Comparison of ENCODE assay signal across 26 mouse cellular contexts in the genomic region with DNA sequence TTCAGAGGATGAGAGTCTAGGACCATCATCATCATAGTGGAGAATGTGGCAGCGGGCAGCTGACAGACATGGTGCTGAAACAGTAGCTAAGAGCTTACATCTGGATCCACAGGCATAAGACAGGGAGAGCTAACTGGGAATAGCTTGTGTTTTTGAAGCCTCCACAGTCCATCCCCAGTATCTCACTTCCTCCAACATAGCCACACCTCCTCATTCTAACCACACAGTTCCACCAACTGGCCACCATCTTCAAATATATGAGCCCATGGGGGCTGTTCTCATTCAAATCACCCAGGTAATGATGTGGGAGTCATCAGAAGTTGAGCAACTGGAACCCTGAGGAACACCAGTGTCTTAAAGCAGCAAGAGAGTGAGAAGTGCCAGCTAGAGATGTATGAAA.
"Had no signal": no experiment of that assay in that cellular context is flagged by ENCODE, and none has a peak within 500 bp of the region (broad histone marks: within the 10 kb centered on the region; RNA-seq: fewer than 3 reads in every experiment).

No protein-coding gene starts in this region.

- H3K9ac ChIP-seq: heart, embryonic 13.5 days; heart, embryonic 15.5 days; hindbrain, embryonic 13.5 days; hindbrain, embryonic 15.5 days; kidney, embryonic 15.5 days; limb, embryonic 12.5 days; liver, embryonic 13.5 days; liver, embryonic 15.5 days had no signal

- DNase-seq: gastrocnemius, adult 2 months; gastrocnemius, postnatal 10 days; gastrocnemius, postnatal 25 days; heart, adult 2 months; heart, postnatal 14 days; heart, postnatal 36 days; kidney, adult 11 months; kidney, adult 2 months; kidney, adult 9 months; kidney, postnatal 14 days; kidney, postnatal 36 days; layer of hippocampus, adult 9-11 months; layer of hippocampus, postnatal 36 days; liver; liver, embryonic 13.5 days had no signal

- H3K27ac ChIP-seq: gastrocnemius, adult 2 months; heart, adult 2 months; heart, embryonic 13.5 days; heart, embryonic 15.5 days; hindbrain, embryonic 13.5 days; hindbrain, embryonic 15.5 days; hindbrain, postnatal 0 days; kidney, embryonic 15.5 days; kidney, postnatal 0 days; limb, embryonic 10.5 days; limb, embryonic 12.5 days; liver, embryonic 13.5 days; liver, embryonic 15.5 days had no signal

- ATAC-seq: hindbrain, postnatal 0 days; intestine, embryonic 16.5 days had no signal

- H3K9me3 ChIP-seq: heart, embryonic 13.5 days; heart, embryonic 15.5 days; hindbrain, embryonic 13.5 days; hindbrain, embryonic 15.5 days; kidney, embryonic 15.5 days; limb, embryonic 10.5 days; limb, embryonic 12.5 days; liver, embryonic 13.5 days; liver, embryonic 15.5 days had no signal

- H3K4me1 ChIP-seq: heart, embryonic 13.5 days; heart, embryonic 15.5 days; hindbrain, embryonic 13.5 days; hindbrain, embryonic 15.5 days; kidney, embryonic 15.5 days; limb, embryonic 10.5 days; limb, embryonic 12.5 days; liver, embryonic 13.5 days; liver, embryonic 15.5 days had no signal

- H3K4me3 ChIP-seq: gastrocnemius, adult 2 months; heart, adult 2 months; heart, embryonic 13.5 days; heart, embryonic 15.5 days; hindbrain, embryonic 13.5 days; hindbrain, embryonic 15.5 days; kidney, embryonic 15.5 days; limb, embryonic 10.5 days; limb, embryonic 12.5 days; liver, embryonic 13.5 days; liver, embryonic 15.5 days had no signal

- H3K27me3 ChIP-seq: heart, embryonic 13.5 days; heart, embryonic 15.5 days; hindbrain, embryonic 13.5 days; hindbrain, embryonic 15.5 days; kidney, embryonic 15.5 days; limb, embryonic 12.5 days; liver, embryonic 13.5 days; liver, embryonic 15.5 days had no signal

- H3K36me3 ChIP-seq: heart, embryonic 13.5 days; heart, embryonic 15.5 days; hindbrain, embryonic 15.5 days; kidney, embryonic 15.5 days; limb, embryonic 10.5 days; limb, embryonic 12.5 days; liver, embryonic 13.5 days; liver, embryonic 15.5 days had no signal
